Mouse (Mus musculus) intestine, embryonic 16.5 days (tissue): ENCODE data around the gene Mllt11. TPM values are rescaled to one million over a fixed set of nuclear protein-coding genes. Genes with fewer than 3 reads are reported as not detected.

Experiments used
- ATAC-seq: fragments of 200-750 bp; cut with Nextera tagmentation; 2 replicates; pipeline ENCODE4 v1.8.0; 2017; ENCODE audit warnings: moderate TSS enrichment, moderate library complexity
- H3K27ac ChIP-seq: fragments of 300-500 bp; sonication (generic); 2 replicates; pipeline ENCODE4 v1.5.1; 2014; ENCODE audit warnings: mild to moderate bottlenecking, low read length
- H3K27me3 ChIP-seq: fragments of 300-500 bp; sonication (generic); replicated peaks from 2 replicates; pipeline ENCODE4 v1.6.1; 2014; ENCODE audit warnings: low read length, control low read depth, mixed read lengths; ENCODE audit not compliant: control insufficient read depth, insufficient read depth
- H3K36me3 ChIP-seq: fragments of 300-500 bp; sonication (generic); 2 replicates; pipeline ENCODE4 v1.6.1; 2014; ENCODE audit warnings: low read length, control low read depth; ENCODE audit not compliant: control insufficient read depth, insufficient read depth
- H3K4me1 ChIP-seq: fragments of 300-500 bp; sonication (generic); 2 replicates; pipeline ENCODE4 v1.6.1; 2014; ENCODE audit warnings: low read length, control low read depth, mixed read lengths; ENCODE audit not compliant: control insufficient read depth, insufficient read depth
- H3K4me2 ChIP-seq: fragments of 300-500 bp; sonication (generic); 2 replicates; pipeline ENCODE4 v1.6.1; 2014; ENCODE audit warnings: low read depth, low read length, control low read depth
- H3K4me3 ChIP-seq: fragments of 300-500 bp; sonication (generic); 2 replicates; pipeline ENCODE4 v1.5.1; 2014; ENCODE audit warnings: mild to moderate bottlenecking, low read length
- H3K9ac ChIP-seq: fragments of 300-500 bp; sonication (generic); 2 replicates; pipeline ENCODE4 v1.6.1; 2014; ENCODE audit warnings: low read depth, low read length
- H3K9me3 ChIP-seq: fragments of 300-500 bp; sonication (generic); 2 replicates; pipeline ENCODE4 v1.6.1; 2016; ENCODE audit warnings: low read length, control low read depth; ENCODE audit not compliant: control insufficient read depth
- WGBS: fragments of 180-500 bp; shearing (Covaris S2); extraction: QIAGEN DNeasy Blood & Tissue Kit; methylation state at CpG from one replicate; pipeline ENCODE4 v1.1.7; 2014; 5-methylcytosine and 5-hydroxymethylcytosine counted together
- polyA plus RNA-seq: library from polyadenylated mRNA; unstranded; fragments of >200 nt; fragmentation: Nextera tagmentation; extraction: Ambion mirVana; gene quantifications from 2 replicates; pipeline ENCODE4 v1.2.1, GENCODE M21; 2015

The Mllt11 gene
- polyA plus RNA-seq, 1 experiment from 2014 or later, result 15.0 TPM

DNA sequence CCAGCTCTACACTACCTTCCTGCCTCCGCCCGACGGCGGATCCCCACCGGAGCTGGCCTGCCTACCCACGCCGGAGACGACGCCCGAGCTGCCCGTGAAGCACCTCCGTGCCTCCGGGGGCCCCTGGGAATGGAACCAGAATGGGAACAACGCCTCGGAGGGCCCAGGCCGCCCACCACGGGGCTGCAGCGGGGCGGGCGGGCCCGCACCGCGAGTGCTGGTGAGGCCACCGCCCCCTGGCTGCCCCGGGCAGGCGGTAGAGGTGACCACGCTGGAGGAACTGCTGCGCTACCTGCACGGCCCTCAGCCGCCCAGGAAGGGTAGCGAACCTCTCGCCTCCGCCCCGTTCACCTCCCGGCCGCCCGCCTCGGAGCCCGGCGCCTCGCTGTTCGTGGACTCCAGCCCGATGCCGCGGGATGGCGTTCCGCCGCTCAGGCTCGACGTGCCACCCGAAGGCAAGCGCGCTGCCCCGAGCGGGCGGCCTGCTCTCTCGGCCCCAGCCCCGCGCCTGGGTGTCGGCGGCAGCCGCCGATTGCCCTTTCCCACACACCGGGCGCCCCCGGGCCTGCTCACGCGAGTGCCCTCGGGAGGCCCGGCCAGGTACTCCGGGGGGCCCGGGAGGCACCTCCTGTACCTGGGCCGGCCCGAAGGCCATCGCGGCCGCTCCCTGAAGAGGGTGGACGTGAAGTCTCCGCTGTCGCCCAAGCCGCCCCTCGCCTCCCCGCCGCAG is 59.3 kb downstream of the Mllt11 start:
- Histone ChIP-seq H3K4me2 (peak overlapping the region; percentile 67), H3K9ac (peak overlapping the region; percentile 61; the same call in 1 of the 2 replicates), H3K27ac (no peak overlapping the region), H3K9me3 (no peaks in the 10 kb centered on the region), H3K4me3 (peak overlapping the region; percentile 48), H3K36me3 (no peaks in the 10 kb centered on the region), H3K27me3 (peaks cover 27% of the 10 kb centered on the region), H3K4me1 (peaks cover 7% of the 10 kb centered on the region)
- WGBS, result 39% methylated on average over 84 of the region's 84 CpGs
- peak; percentile 41 for ATAC-seq

DNA sequence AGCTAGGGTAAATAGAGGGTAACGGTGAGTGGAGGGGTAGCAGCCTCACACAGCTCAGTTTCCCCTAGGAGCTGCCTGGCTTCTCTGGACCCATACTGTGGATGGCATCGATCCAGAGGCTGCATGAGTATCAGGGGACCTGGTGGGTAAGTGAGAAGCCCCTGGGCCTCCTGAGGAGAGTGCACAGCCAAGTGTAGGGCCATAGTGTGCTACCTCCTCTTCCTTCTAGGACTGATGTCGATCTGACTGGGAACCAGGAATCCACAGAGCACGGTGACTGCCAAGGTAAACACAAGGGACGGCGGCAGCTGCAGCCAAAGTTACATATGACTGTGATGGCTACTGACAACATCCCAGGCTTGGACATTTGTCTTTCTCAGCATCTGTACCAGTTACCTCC is 60.9 kb downstream of the Mllt11 start:
- H3K27ac ChIP-seq, result no peak overlapping the region
- H3K9ac ChIP-seq, result no peak overlapping the region
- WGBS, result 79% methylated on average over 6 of the region's 6 CpGs
- H3K27me3 ChIP-seq, result peaks cover 27% of the 10 kb centered on the region
- H3K4me3 ChIP-seq, result no peak overlapping the region
- H3K36me3 ChIP-seq, result no peaks in the 10 kb centered on the region
- ATAC-seq, result no peak
- no peaks in the 10 kb centered on the region for H3K9me3 ChIP-seq
- no peak overlapping the region for H3K4me2 ChIP-seq
- peaks cover 7% of the 10 kb centered on the region for H3K4me1 ChIP-seq

DNA sequence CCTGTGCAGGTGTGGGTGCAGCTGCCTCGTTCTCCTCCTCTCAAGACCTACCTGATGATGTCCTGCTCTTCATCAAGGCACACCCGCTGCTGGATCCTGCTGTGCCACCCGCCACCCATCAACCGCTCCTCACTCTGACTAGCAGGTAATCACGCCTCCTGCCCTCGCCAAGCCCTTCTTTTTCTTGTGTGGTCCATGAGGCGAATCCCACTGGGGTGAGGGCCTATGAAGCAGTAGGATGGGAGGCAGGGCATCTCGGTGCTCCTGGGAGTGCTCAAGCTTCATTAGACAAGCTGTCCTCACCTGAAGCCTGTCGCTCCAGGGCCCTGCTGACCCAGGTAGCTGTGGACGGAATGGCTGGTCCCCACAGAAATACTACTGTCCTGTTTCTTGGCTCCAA is 62.0 kb downstream of the Mllt11 start:
- 90% methylated on average over 10 of the region's 10 CpGs for WGBS
- Histone ChIP-seq H3K9me3 (no peaks in the 10 kb centered on the region), H3K27ac (no peak overlapping the region), H3K36me3 (no peaks in the 10 kb centered on the region), H3K27me3 (peaks cover 27% of the 10 kb centered on the region), H3K4me3 (no peak overlapping the region), H3K9ac (no peak overlapping the region), H3K4me2 (no peak overlapping the region), H3K4me1 (peaks cover 7% of the 10 kb centered on the region)
- ATAC-seq, result no peak

Other genes starting within 250 kb of the Mllt11 start
- 16.9 and 17.6 TPM in 2 replicates for gene Zfp687, start 216.7 kb downstream of the Mllt11 start, polyA plus RNA-seq
- 196 and 226 TPM in 2 replicates for gene Psmd4, start 189.6 kb downstream of the Mllt11 start, polyA plus RNA-seq
- gene Pip5k1a, start 125.2 kb downstream of the Mllt11 start, polyA plus RNA-seq, result 14.5 and 15.5 TPM in 2 replicates
- 110 and 120 TPM in 2 replicates for gene Vps72, start 121.1 kb downstream of the Mllt11 start, polyA plus RNA-seq
- gene Tmod4, start 107.7 kb downstream of the Mllt11 start, polyA plus RNA-seq, result 1.1 and 1.2 TPM in 2 replicates
- gene Scnm1, start 98.2 kb downstream of the Mllt11 start, polyA plus RNA-seq, result 56.9 and 62.2 TPM in 2 replicates
- gene Lysmd1, start 98.1 kb downstream of the Mllt11 start, polyA plus RNA-seq, result 9.8 and 11.0 TPM in 2 replicates
- gene Tnfaip8l2, start 89.8 kb downstream of the Mllt11 start, polyA plus RNA-seq, result 4.9 and 5.3 TPM in 2 replicates
- 1.1 and 2.3 TPM in 2 replicates for gene Sema6c, start 71.7 kb downstream of the Mllt11 start, polyA plus RNA-seq
- gene Gabpb2, start 14.3 kb downstream of the Mllt11 start, polyA plus RNA-seq, result 5.7 and 6.0 TPM in 2 replicates
- gene Cdc42se1, start 3.4 kb downstream of the Mllt11 start, polyA plus RNA-seq, result 67.8 and 73.8 TPM in 2 replicates
- 0.17 and 0.29 TPM in 2 replicates for gene Gm128, start 9.4 kb upstream of the Mllt11 start, polyA plus RNA-seq
- gene Bnipl, start 19.0 kb upstream of the Mllt11 start, polyA plus RNA-seq, result 0.51 and 0.72 TPM in 2 replicates
- gene Mindy1, start 49.2 kb upstream of the Mllt11 start, polyA plus RNA-seq, result 39.8 and 41.4 TPM in 2 replicates
- gene Prune1, start 49.9 kb upstream of the Mllt11 start, polyA plus RNA-seq, result 15.0 and 16.1 TPM in 2 replicates
- gene Anxa9, start 75.0 kb upstream of the Mllt11 start, polyA plus RNA-seq, result 1.9 and 2.0 TPM in 2 replicates
- 165 and 168 TPM in 2 replicates for gene Cers2, start 82.6 kb upstream of the Mllt11 start, polyA plus RNA-seq
- 24.6 and 24.8 TPM in 2 replicates for gene Setdb1, start 125.0 kb upstream of the Mllt11 start, polyA plus RNA-seq
- gene 4930558C23Rik, start 170.7 kb upstream of the Mllt11 start, polyA plus RNA-seq, result not detected in 2 replicates
- 30.8 and 31.9 TPM in 2 replicates for gene Arnt, start 202.2 kb upstream of the Mllt11 start, polyA plus RNA-seq